Mouse (Mus musculus) layer of hippocampus, adult 8-10 months (tissue): ENCODE results near the gene Ctf1. TPM values are rescaled to one million over a fixed set of nuclear protein-coding genes. Genes with fewer than 3 reads are reported as not detected.

Experiments used
- DNase-seq, 2 experiments: peaks; one replicate each; pipeline ENCODE4 v3.0.0; 2022; ENCODE audit warnings: low spot score in 2 of 2
- total RNA-seq, 4 experiments: library from RNA; stranded (reverse); gene quantifications; 2 replicates each; pipeline ENCODE4 v1.2.4; 2022

Gene Ctf1
- 1 to 10 TPM; 3.1 to 5.2 (median 3.5) TPM for total RNA-seq

DNA sequence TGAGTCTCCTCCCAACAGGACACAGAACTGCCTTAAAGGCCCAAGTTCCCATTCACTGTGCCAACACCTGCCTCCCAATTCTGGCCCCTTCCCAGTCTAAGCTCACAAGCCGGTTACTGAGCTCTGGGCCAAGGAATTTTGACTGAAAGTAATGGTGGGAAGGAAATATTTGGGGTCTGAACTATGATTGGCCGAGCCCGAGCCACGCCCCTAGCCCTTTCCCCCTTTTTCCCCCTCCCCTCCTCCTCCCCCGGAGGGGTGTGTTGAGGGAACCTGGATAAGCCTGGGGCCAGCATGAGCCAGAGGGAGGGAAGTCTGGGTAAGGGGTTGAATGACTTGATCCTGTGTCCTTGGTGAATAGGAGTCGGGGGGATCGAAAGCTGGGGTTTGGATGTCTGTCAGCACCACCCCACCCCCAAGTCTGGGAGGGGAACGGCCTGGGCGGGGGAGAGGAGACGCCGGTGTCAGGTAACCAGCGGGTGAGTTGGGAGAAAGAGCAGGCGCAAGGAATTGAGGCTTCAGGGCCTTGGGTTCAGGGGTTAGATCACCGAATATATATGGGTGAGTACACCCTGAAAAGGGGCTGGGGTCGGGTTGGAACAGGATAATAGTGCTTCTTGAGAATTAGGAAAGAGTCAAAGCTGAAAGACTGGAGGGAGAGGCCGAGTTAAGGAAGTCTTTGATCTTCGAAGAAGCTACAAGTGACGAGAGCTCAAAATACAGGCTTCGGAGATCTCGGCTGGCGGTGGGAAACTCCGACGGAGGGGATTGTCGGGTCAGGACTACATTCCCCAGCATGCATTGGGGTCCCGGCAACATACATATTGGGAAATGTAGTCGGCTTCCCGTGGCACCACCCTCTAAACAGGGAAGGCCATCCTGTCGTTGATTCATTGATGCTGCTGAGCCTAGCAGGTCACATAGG lies at the start of gene Ctf1:
Gene Ctf1, plus strand, starts transcription at position 276 of the 925 bp plus-strand sequence.
- DNase-seq = peak; percentile 66 to 69

DNA sequence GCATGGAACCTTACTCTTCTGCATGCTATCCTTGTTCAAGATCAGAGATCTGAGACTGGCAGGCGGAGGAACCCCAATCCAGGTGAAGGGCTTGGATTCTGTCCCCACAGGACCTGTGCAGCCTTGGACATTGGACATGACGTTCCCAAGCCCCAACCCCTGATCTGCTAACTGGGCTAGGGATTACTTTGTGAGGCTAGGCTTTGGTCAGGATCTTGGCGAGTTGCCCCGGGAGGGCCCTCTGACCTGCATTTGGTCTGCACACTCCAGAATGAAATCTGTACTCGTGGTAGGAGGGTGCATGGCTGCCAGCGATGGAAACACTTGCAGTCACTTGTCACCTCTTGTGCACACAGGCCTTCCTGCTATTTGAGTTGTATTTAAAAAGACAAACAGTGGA lies 49.6 kb upstream of the Ctf1 start:
- DNase-seq = no peak

DNA sequence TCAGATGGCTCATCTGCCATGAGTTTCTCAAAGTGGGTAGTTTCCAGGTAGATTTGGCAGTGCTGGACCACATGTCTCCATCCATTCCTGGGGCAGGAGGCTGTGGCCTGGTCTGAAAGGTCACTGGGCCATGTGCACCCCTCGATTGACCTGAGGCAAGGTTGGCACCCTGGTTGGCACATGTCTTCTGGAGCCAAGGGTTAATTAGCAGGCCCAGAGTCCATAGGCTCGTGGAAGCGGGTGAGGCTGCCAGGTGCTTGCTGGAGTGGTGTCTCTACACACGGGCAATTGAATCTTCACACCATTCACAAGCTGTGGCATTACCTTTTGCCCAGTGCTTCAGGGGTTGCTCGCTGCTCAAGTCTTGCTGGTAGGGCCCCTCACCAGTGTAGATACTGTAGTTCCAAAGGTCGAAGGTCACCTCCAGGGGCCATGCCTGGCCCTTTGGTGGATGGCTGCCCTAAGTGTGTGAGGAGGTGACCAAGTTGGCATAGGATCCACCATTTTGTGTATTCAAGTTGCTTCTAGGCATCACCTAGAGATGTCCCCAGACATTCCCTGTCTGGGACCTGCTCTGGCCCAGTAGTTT lies 46.4 kb upstream of the Ctf1 start:
- no peak for DNase-seq

DNA sequence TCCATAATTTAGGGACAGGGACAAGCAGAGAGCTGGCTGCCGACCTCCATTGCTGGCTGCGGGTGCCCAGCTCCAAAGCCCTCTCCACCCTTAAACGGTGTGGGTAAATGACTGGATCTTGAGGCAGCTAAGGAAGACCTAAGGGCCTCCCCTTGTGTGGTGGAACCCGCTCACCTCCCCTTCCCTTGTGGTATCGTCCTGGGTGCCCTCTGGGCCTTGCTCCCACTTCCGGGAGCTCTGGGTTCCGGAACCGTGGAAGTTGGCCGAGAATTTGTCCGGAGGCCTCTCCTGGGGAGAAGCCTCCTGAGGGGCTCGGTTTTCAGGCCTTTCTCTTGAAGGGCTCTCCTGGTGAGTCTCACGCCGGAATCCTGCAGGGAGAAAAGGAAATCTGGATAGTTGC lies 45.9 kb upstream of the Ctf1 start:
- no peak for DNase-seq

- DNase-seq = no peak
These were observed 45.4 kb upstream of the Ctf1 start for GRCm38 (mm10) chr7:127667171-127667570.

DNA sequence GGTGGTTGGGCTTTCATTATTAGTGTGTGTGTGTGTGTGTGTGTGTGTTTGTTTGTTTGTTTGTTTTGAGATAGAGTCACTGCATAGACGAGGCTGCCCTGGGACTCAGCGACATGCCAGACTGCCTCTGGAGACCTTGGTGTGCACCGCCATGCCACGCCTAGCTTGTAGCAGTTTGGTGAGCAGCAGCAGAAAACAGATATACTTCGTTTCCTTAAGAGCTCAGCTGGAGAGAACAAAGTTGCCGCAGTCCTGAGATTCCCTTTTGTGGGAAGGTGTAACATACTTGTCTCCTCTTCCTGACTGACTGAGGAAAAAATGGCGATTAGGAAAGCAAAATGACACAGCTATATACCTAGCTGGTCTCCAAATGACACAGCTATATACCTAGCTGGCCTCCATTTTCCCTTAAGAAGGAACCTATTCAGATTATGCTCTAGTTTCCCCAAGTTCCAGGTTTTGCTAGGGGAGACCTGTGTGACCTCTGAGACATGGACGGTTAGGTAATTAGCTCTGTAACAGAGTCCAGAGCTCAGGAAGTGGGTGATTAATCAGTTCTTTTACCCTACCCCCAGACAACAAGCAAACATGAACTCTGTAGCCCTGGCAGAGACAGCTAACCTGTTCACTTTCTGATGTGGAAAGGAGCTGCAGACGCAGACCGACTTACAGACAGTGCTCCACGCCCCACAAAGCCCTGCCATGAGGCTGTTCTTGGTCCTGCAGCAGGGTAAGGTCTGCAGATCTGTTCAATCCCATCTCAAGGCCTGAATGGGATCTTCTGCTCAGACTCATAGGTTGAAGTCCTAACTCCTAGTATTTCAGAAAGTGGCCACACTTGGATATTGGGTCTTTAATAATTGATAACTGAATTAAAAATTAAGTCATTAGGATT lies 40.4 kb upstream of the Ctf1 start:
- DNase-seq = no peak

- no peak for DNase-seq
These were observed 39.8 kb upstream of the Ctf1 start for GRCm38 (mm10) chr7:127672776-127673175.

DNA sequence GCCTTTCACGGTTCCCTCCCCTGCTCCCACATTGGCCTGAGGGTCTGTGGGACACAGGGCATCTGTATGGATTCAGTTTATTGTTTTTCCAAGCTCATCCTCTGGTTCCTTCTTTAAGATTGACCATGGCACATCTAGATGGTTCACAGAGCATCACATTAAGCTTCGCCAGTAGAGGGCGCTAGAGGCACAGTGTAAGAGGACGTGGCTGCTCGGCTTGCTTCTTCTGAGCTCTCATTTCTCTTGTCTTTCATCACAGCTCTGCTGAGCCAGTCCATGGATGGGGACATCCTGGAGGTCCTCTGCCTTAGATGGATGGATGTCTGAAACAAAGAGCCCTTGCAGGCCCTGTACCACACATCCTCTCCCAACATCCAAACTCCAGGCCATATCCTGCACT lies 37.6 kb upstream of the Ctf1 start:
- DNase-seq = peak; percentile 82 to 92

DNA sequence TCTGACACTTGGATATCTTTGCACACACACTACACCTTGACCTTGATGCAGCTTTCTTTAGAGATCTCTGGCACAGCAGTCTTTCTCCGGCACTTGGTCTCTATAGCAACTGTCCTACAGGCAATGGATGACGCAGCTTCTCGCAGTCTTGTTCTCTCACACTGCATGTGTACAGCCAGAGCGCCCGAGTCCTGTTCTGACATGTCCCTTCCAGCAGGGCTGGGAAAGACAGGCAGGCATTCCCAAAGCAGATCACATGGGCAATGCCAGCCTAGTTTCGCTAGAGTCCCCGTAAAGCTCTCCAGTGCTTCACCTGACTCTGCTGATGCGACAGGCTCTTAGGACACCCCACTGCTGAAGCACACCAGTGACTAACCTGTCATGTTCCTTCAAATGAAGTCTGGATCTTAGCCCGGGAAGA lies 37.1 kb upstream of the Ctf1 start:
- peak in 1 of 2 experiments; percentile 47 for DNase-seq

DNA sequence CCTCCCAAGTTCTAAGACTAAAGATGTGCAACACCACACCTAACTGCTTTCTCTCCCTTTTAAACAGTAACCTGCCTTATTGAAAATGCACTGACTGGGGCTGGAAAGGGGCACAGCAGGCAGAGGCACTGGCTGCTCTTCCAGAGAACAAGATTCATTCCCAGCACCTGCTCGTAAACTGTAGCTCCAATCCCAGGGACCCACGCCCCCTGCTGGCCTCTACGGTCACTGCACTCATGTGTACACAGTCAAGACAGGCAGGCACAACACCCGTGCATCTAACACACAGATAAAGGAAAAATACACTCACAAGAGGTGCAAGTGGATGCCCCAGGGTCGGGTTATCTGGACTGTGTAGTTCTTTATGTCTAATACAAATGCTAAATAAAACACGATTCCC lies 35.5 kb upstream of the Ctf1 start:
- no peak for DNase-seq

DNA sequence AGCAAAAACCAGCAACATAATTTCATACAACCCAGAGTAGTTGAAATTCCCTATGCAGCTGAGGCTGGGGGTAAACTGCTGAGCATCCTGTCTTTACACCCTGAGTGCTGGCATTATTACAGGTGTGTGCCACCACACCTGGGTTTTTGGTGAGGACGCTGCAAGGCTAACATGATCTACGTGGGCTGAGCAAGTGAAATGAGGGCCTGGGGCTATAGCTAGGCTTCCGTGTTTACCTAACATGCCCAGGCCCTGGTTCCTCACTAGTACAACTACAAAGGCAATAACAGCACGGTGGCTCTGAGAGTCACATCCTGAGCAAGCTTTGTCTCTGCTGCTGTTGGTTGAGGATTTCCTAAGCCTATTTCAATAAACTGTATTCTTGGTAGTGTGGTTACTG lies 34.9 kb upstream of the Ctf1 start:
- DNase-seq = no peak

DNA sequence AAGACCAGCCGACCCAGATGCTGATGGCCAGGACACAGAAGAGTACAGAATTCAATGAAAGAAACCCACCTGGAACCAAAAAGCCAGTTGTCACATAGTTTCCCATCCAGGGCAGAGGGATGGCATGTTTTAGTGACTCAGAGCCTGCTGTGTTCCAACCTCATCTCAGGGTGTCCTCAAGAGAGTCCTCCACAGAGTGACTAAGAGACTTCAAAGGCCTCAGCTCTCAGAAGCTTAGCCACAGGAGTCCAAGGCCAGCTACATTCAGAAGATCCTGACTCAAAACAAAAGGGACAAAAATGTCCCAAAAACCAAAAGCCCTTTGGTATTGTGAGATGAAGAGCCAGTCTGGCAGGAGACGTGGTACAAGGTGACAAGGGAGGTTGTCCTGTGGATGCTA lies 33.7 kb upstream of the Ctf1 start:
- DNase-seq = no peak

DNA sequence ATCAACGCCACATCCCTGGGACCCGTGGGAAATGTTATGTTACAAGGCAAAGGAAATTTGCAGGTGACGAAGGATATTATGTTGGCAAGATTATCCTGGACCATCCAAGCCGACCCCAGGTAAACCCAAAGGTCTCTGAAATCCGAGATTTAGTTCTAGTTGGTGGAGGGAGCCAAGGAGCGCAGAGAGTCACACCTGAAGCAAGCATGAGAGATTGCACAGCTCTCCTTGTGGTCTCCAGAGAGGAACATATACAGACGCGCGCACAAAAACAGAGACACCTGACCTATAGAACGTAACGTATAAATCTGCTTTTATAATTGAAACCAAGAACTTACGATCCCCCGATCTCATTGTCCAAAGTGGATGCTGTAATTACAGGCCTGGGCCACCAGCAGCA lies 32.0 kb upstream of the Ctf1 start:
- no peak for DNase-seq

- no peak for DNase-seq
These were observed 30.5 kb upstream of the Ctf1 start for GRCm38 (mm10) chr7:127681888-127682553.

GRCm38 (mm10) chr7:127685304-127686018 lies 27.1 kb upstream of the Ctf1 start:
- DNase-seq = no peak

GRCm38 (mm10) chr7:127686740-127687449 lies 25.6 kb upstream of the Ctf1 start:
- no peak for DNase-seq

DNA sequence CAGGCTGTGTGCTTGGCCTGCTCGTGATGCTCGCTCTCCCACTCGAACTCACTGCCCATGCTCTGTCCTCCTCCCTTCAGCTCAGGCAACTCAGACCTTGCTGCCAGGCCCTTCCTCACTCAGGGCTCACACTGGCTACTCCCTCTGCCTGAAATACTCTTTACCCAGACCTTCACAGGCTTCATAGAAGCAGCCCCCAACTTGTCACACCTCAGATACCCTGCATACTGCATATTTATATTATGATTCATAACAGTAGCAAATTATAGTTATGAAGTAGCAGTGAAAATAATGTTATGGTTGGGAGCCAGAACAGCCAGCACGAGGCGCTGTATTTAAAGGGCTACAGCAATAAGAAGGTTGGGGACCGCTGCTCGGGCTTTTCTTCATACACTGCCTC lies 23.6 kb upstream of the Ctf1 start:
- DNase-seq = no peak

- DNase-seq = no peak
These were observed 22.8 kb upstream of the Ctf1 start for GRCm38 (mm10) chr7:127689626-127690280.

GRCm38 (mm10) chr7:127691221-127691989 lies 21.1 kb upstream of the Ctf1 start:
- DNase-seq = peak in 1 of 2 experiments; percentile 42
